In the genomic region with DNA sequence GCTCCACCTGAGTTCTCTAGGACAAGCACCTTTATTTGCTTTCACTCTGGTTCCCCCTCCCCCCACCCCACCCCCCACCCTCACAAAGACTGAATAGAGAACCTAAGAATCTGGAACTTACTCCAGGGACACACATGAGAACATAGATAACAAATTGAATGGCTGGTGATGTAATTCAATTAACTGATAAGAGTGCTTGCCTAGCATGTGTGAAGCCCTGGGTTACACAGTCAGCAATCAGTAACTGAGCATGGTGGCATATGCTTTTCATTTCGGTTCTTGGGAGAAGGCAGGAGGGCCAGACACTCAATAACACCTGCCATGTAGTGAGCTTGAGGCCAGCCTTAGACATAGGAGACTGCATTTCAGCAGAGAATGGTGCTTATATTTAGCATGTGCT, we compare ENCODE assay signal across 12 mouse cellular contexts. TPM values are rescaled to one million over a fixed set of nuclear protein-coding genes. Genes with fewer than 3 reads are reported as not detected.
DNase-seq lines count a peak whose midpoint lies in the region; ATAC-seq and TF ChIP-seq lines count a peak whose summit lies in the region.
"Had no signal": no experiment of that assay in that cellular context is flagged by ENCODE, and none has a peak within 500 bp of the region (broad histone marks: within the 10 kb centered on the region; RNA-seq: fewer than 3 reads in every experiment).

No protein-coding gene starts in this region.

- ATAC-seq in heart, embryonic 12.5 days (ENCODE audit: insufficient number of reproducible peaks, low FRiP score): no peak
- no peak for ATAC-seq in limb, embryonic 15.5 days (ENCODE audit: insufficient number of reproducible peaks, low FRiP score, low TSS enrichment, low read depth)
- no peak for ATAC-seq in midbrain, embryonic 13.5 days

- H3K9ac ChIP-seq in heart, embryonic 12.5 days: no peak overlapping the region; the same call in 1 of the 2 replicates
- no peak overlapping the region for H3K9ac ChIP-seq in limb, embryonic 15.5 days
- no peak overlapping the region for H3K9ac ChIP-seq in midbrain, embryonic 13.5 days (replicated peaks)

- no peak overlapping the region for H3K4me3 ChIP-seq in heart, embryonic 12.5 days
- H3K4me3 ChIP-seq in testis, adult 2 months (ENCODE audit: control insufficient read depth, low read depth, low read length): peak overlapping the region; percentile 75
- H3K4me3 ChIP-seq in limb, embryonic 15.5 days: no peak overlapping the region
- H3K4me3 ChIP-seq in midbrain, embryonic 13.5 days (replicated peaks): no peak overlapping the region

- intact Hi-C loops in heart, postnatal 10 days (cut with DNase I): no loop called here
- intact Hi-C loops in left cerebral cortex, postnatal 14 days (cut with DNase I): no loop called here

- no peak for DNase-seq in heart, postnatal 10 days
- DNase-seq in testis, postnatal 14 days (ENCODE audit: low spot score): no peak
- DNase-seq in adrenal gland, adult 2 months: no peak
- DNase-seq in left cerebral cortex, postnatal 14 days (ENCODE audit: low spot score in 2 of 2): no peak
- DNase-seq: layer of hippocampus, postnatal 36 days had no signal

- H3K4me2 ChIP-seq in heart, embryonic 12.5 days: peak overlapping the region; percentile 70; the same call in 1 of the 2 replicates
- peak overlapping the region; percentile 67; the same call in 1 of the 2 replicates for H3K4me2 ChIP-seq in limb, embryonic 15.5 days
- H3K4me2 ChIP-seq in midbrain, embryonic 13.5 days (replicated peaks): no peak overlapping the region

- TF ChIP-seq CTCF in testis, adult 2 months (IDR thresholded peaks at IDR 0.05; ENCODE audit: control insufficient read depth, insufficient read depth, insufficient replicate concordance, low read depth, low read length): no peak

- peaks cover 13% of the 10 kb centered on the region for H3K4me1 ChIP-seq in heart, embryonic 12.5 days (replicated peaks)
- peaks cover 3% of the 10 kb centered on the region for H3K4me1 ChIP-seq in testis, adult 2 months (ENCODE audit: control insufficient read depth, insufficient read depth, low read length)
- peaks cover 7% of the 10 kb centered on the region for H3K4me1 ChIP-seq in limb, embryonic 15.5 days
- H3K4me1 ChIP-seq in midbrain, embryonic 13.5 days (replicated peaks): peaks cover 13% of the 10 kb centered on the region; the same call in 1 of the 2 replicates
- H3K4me1 ChIP-seq: embryonic facial prominence, embryonic 12.5 days had no signal

- no peak overlapping the region for H3K27ac ChIP-seq in heart, embryonic 12.5 days (ENCODE audit: poor library complexity, severe bottlenecking)
- no peak overlapping the region for H3K27ac ChIP-seq in testis, adult 2 months (ENCODE audit: control insufficient read depth, insufficient read depth, low read depth, low read length)
- no peak overlapping the region for H3K27ac ChIP-seq in limb, embryonic 15.5 days
- H3K27ac ChIP-seq in midbrain, embryonic 13.5 days: no peak overlapping the region

- H3K9me3 ChIP-seq in heart, embryonic 12.5 days (replicated peaks): no peaks in the 10 kb centered on the region
- H3K9me3 ChIP-seq in limb, embryonic 15.5 days: no peaks in the 10 kb centered on the region
- H3K9me3 ChIP-seq in midbrain, embryonic 13.5 days: no peaks in the 10 kb centered on the region
- H3K9me3 ChIP-seq: embryonic facial prominence, embryonic 12.5 days; G1E had no signal

- 42% methylated on average over 1 of the region's 1 CpGs for WGBS in heart, embryonic 12.5 days
- WGBS in limb, embryonic 15.5 days: 50% methylated on average over 1 of the region's 1 CpGs
- 67% methylated on average over 1 of the region's 1 CpGs for WGBS in midbrain, embryonic 13.5 days

- peaks cover 14% of the 10 kb centered on the region for H3K36me3 ChIP-seq in heart, embryonic 12.5 days
- H3K36me3 ChIP-seq in testis, adult 2 months (ENCODE audit: control insufficient read depth, insufficient read depth, low read length): no peaks in the 10 kb centered on the region
- 0 out of 2 replicates have a peak, but pooled peaks cover 4% of the 10 kb centered on the region for H3K36me3 ChIP-seq in limb, embryonic 15.5 days
- peaks cover 9% of the 10 kb centered on the region for H3K36me3 ChIP-seq in midbrain, embryonic 13.5 days
- H3K36me3 ChIP-seq: embryonic facial prominence, embryonic 12.5 days had no signal

- TF ChIP-seq POLR2A in testis, adult 2 months (IDR thresholded peaks at IDR 0.05; ENCODE audit: control insufficient read depth, low read depth, low read length): no peak

- no peaks in the 10 kb centered on the region for H3K27me3 ChIP-seq in heart, embryonic 12.5 days (replicated peaks)
- no peaks in the 10 kb centered on the region for H3K27me3 ChIP-seq in testis, adult 2 months (ENCODE audit: control insufficient read depth, insufficient read depth, low read length)
- H3K27me3 ChIP-seq in limb, embryonic 15.5 days: no peaks in the 10 kb centered on the region
- H3K27me3 ChIP-seq in midbrain, embryonic 13.5 days: no peaks in the 10 kb centered on the region
- H3K27me3 ChIP-seq: embryonic facial prominence, embryonic 12.5 days had no signal

RNA-seq across cellular contexts. Expression of a gene that starts 1.3 kb away (rescaled TPM):
- polyA plus RNA-seq in heart, embryonic 12.5 days (2016; fragmentation: Nextera tagmentation; extraction: Ambion mirVana): 18.4 and 20.4 TPM in 2 replicates
- 1 to 10 TPM; 5.7 to 8.0 TPM for total RNA-seq in heart, postnatal 10 days (2021)
- polyA plus RNA-seq in testis, adult 2 months (2012; rRNA removed): 30.5 and 35.6 TPM in 2 replicates
- 14.4 and 14.8 TPM in 2 replicates for polyA plus RNA-seq in limb, embryonic 15.5 days (2015; fragmentation: Nextera tagmentation; extraction: Ambion mirVana)
- 10 to 100 TPM; 12.3 to 12.7 TPM for total RNA-seq in adrenal gland, adult 2 months (2021)
- 0.98 and 1.1 TPM in 2 replicates for polyA plus RNA-seq in adrenal gland, adult 2 months (2012; rRNA removed)
- 1 to 10 TPM; 6.2 to 7.2 TPM for total RNA-seq in left cerebral cortex, postnatal 14 days (2021)
- 13.2 and 14.6 TPM in 2 replicates for polyA plus RNA-seq in midbrain, embryonic 13.5 days (2015; fragmentation: Nextera tagmentation; extraction: Ambion mirVana)

RNA-seq across cellular contexts. Expression of a gene that starts 23.9 kb away (rescaled TPM):
- polyA plus RNA-seq in heart, embryonic 12.5 days (2016; fragmentation: Nextera tagmentation; extraction: Ambion mirVana): 0.51 TPM in 1 of 2 replicates, not detected in the other
- not detected for total RNA-seq in heart, postnatal 10 days (2021)
- not detected in 2 replicates for polyA plus RNA-seq in testis, adult 2 months (2012; rRNA removed)
- polyA plus RNA-seq in limb, embryonic 15.5 days (2015; fragmentation: Nextera tagmentation; extraction: Ambion mirVana): 0.29 and 0.32 TPM in 2 replicates
- total RNA-seq in adrenal gland, adult 2 months (2021): under 1 TPM in 1 of 2 experiments, not detected in 1; 0.46 TPM
- 0.68 TPM in 1 of 2 replicates, not detected in the other for polyA plus RNA-seq in adrenal gland, adult 2 months (2012; rRNA removed)
- 1 to 10 TPM; 1.4 to 1.8 TPM for total RNA-seq in left cerebral cortex, postnatal 14 days (2021)
- polyA plus RNA-seq in midbrain, embryonic 13.5 days (2015; fragmentation: Nextera tagmentation; extraction: Ambion mirVana): not detected in 2 replicates
- total RNA-seq: G1E had no signal
- polyA plus RNA-seq: G1E; heart, postnatal 0 days had no signal
